Mouse (Mus musculus) megakaryocyte, adult 5-6 weeks (primary cell): ENCODE measurements around the gene Ttc7. TPM values are rescaled to one million over a fixed set of nuclear protein-coding genes. Genes with fewer than 3 reads are reported as not detected.

ENCODE experiments used
- ATAC-seq: 2 replicates; pipeline ENCODE4 v1.8.0; 2016; ENCODE audit warnings: mild to moderate bottlenecking, inconsistent platforms; ENCODE audit not compliant: poor library complexity, severe bottlenecking
- total RNA-seq, 2 experiments: library from RNA; stranded (forward) in 1 of 2; stranded (reverse) in 1 of 2; fragments of 153-499, 151-499 nt in 1 of 2; fragments of 221-1000, 200-1000 nt in 1 of 2; gene quantifications; 2 replicates each; pipeline versions ENCODE4 v1.2.3 to v1.2.4; 2015 to 2017

The Ttc7 gene
- total RNA-seq, 2 experiments from 2014 or later, result 78.8 to 94.0 TPM

- ATAC-seq, result no peak
These were observed 78.4 kb downstream of the Ttc7 start for GRCm38 (mm10) chr17:87361132-87361531.

DNA sequence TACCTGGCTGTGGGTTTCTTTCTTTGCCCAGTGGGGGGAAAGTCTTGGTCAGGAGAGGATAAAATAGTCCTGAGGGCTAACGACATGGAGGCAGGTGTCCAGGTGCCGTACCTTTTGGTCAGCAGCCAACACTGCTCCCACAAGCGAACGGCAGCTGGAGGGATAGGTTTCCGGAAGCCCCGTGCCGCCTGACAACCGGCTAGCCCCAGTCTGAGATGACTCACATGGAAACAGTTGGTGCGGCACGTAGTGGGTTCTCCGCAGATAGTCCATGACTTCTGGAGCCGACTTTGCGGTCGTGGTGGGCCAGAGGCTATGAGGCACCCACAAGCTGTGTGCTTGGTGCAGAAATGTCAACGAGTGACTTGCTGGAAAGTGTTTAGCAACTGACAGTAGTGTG is 81.4 kb downstream of the Ttc7 start:
- ATAC-seq, result no peak

- peak; percentile 85 for ATAC-seq
These were observed 82.6 kb downstream of the Ttc7 start for GRCm38 (mm10) chr17:87365268-87365667.

- ATAC-seq, result no peak
These were observed 83.8 kb downstream of the Ttc7 start for GRCm38 (mm10) chr17:87366520-87366919.

GRCm38 (mm10) chr17:87367228-87367627 is 84.5 kb downstream of the Ttc7 start:
- ATAC-seq, result no peak

DNA sequence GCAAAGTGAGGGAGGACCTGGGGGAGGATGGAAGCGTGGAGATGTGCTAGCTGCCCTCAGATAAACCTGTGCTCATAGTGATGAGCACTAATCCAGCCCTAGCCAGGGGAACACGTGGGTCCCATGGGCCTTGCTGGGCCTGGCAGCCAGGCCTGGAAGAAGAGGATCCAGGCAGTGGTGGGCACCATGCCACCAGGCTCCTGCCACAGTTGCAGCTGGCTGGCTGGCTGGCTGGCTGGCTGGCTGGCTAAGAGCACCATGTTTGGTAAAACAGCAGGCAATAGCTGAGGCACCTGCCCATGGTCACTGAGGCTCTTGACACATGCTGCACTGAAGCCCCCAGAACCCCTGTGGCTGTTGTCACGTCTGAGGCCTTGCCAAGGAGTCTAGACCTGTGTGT is 85.0 kb downstream of the Ttc7 start:
- ATAC-seq, result no peak

DNA sequence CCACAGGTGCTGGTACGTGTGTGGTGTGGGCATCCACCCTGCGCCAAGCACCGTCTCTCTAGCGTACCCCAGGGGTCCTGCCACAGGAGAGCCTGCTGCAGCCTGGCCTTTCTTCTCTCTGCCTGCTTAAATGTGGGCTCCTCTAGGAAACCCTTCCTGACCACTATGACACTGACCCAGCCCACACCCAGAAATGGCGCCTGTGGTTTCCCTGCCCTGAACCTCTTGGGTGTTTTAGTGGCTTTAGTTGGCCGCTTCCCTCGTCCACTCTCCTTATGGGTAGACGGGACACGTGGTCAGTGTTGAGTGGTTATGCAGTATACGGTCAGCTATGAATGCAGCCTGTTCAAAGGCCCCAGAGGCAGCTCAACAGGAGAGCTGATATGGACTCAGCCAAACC is 85.8 kb downstream of the Ttc7 start:
- ATAC-seq, result peak; percentile 16; the same call in 1 of the 2 replicates

- ATAC-seq, result no peak
These were observed 86.6 kb downstream of the Ttc7 start for GRCm38 (mm10) chr17:87369270-87369759.

DNA sequence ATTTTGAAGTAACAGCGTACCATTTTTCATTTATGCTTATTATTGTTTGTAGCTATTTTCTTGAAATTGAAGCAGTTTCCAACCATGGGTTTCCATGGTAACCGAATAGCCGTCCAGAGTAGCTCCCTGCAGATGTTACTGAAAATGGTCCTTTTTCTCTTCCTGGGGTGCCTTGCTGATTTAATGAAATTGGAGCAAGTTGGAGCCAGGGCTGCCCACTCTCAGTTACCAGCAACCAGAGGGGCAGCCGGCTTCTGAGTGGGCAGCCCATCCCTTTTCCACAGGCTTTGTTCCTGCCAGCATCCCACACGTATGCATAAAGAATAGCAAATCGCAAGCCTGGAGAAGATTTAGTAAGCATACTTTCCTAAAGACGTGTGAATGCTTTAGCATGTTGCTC is 89.5 kb downstream of the Ttc7 start:
- ATAC-seq, result no peak

DNA sequence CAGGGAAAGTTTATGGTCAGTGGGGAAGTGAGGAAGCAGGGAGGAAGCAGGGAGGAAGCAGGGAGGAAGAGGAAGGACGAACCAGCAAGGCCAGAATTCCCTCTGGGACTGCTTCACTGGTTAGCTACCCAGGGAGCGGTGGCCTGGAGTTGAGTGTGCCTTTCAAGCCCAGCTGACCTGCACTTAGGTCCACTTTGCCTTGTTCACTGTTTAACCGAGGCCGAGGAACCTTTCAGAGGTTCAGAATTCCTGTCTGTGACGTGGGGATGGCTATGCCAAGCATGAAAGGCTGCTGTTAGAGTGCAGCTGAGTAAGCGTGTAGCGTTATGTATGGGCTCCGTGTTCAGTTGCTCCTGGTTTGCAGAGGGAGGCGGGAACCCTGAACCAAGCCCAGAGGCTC is 90.6 kb downstream of the Ttc7 start:
- no peak for ATAC-seq

DNA sequence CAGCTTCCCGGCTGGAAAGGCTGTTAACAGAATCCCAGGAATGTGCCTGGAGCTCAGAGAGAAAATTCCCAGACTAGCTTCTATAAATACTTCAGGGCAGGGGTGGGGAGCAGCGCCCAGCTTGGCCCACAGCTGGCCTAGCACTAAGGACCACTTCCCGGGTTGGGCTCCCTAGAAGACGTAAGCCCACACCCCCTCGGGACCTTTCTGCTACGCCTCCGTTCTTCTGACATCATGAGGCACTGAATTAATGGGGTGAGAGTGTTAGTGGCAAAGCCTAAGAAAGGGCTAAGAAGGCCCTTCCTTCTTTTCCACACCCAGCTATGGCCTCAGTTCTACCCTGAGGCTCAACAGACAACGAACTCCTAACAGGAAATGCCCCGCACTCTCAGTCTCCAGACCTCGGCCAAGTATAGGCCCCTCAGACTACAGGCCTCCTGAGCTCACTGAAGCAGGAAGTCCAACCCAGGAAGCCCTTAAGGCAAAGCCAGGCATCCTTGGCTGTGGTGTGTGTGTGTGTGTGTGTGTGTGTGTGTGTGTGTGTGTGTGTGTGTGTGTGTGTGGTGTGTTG is 93.3 kb downstream of the Ttc7 start:
- no peak for ATAC-seq

DNA sequence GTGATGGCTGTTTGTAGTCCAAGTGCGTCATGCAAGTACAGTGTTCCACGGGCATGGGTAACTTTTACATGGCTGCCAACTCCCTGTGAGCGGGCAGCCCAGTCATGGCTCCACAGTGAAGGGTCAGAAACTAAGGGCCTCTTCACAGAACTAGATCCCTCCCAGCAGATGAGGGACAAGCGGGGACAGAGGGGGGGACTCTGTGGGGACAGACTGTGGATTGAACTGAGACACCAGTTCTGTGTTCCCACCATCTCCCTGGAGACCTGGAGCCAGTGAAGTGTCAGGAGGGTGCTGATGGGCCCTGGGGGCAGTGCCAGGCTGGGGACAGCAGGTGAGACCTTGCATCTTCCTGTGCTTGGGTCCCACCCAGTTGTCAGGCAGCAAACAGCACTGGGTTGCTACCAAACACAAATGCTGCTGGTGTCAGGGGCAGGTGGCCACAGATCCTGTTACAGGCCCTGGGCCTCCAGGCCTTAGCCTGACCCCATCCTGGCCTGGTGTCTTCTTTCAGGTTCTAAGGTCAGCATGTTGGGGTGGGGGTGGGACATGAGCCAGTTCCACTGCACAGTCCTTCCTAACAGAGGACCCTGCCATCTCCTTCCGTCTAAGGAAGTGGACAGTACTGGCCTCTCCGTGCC is 94.3 kb downstream of the Ttc7 start:
- no peak for ATAC-seq

DNA sequence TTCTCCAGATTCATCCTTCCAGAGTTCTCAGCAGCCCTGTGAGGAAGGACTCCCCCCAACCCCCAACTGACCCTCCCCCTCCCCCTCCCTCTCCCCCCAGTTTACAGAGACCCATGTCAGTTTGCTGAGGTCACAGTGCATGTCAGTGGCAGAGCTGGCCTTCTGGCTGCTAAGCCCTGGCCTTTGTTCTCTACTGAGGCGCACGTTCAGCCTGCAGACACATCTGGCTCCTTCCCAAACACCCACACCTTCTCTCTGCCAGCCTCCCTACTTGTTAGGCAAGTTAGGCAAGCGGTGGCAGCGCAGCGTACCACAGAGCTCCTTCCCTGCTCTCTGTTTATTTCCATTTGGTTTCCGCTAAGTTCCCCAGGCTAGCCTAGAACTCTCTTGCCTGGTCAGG is 94.8 kb downstream of the Ttc7 start:
- no peak for ATAC-seq

GRCm38 (mm10) chr17:87378354-87379159 is 95.9 kb downstream of the Ttc7 start:
- ATAC-seq, result peak; percentile 80

- ATAC-seq, result no peak
These were observed 96.5 kb downstream of the Ttc7 start for GRCm38 (mm10) chr17:87379160-87379624.

DNA sequence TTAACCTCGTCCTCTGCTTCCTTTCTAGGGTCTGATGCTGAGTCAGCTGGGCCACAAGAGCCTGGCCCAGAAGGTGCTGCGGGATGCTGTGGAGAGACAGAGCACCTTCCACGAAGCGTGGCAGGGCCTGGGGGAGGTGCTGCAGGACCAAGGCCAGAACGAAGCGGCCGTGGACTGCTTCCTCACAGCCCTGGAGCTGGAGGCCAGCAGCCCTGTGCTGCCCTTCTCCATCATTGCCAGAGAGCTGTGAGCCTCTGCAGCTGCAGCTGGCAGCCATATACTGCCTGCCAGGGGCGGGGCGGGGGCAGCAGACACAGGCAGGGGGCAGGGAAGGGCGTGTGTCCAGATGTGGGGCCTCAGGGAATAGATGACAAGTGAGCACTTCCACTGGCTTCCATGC is 97.1 kb downstream of the Ttc7 start:
- no peak for ATAC-seq

DNA sequence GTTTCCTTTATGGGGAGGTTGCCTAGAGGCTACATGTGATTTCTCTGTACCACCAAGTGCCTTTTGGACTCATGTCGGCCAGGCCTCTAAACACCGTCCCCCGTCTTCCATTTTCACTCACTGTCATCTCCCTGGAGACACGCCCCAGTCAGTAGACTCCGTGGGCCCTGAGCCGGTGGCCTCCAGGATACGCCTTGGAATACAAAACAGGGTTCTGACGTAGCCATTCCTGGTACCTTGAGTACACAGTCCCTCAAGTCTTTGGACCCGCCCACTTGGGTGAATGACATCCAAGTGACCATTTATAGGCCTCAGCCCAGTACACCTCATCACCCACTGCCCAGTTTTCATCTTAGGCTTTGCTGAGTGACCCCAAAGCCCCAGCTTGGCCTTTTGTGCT is 98.0 kb downstream of the Ttc7 start:
- ATAC-seq, result no peak

- no peak for ATAC-seq
These were observed 103.1 kb downstream of the Ttc7 start for GRCm38 (mm10) chr17:87385835-87386234.

- ATAC-seq, result peak; percentile 18; the same call in 1 of the 2 replicates
These were observed 104.4 kb downstream of the Ttc7 start for GRCm38 (mm10) chr17:87387068-87387467.

DNA sequence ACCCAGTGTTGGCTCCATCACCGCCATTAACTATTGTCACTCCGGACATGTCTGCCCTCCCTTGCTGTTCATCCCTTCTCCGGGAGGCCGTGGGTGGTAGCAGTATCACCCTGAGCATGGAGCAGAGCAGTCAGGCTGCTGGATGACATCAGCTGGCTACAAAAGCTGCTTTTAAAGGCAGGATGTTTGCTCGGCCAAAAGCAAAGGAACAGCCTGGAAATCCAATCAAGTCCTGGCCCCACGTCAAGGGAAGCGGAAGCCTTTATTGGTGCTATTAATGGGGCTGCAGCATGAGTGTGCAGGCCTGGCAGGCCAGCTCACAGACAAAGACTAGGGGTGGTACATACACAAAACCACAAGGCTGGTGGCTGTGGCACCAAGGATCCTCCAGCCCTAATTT is 108.6 kb downstream of the Ttc7 start:
- no peak for ATAC-seq

GRCm38 (mm10) chr17:87397088-87397487 is 114.4 kb downstream of the Ttc7 start:
- peak; percentile 91 for ATAC-seq

GRCm38 (mm10) chr17:87402444-87402843 is 119.8 kb downstream of the Ttc7 start:
- ATAC-seq, result no peak
